Mouse (Mus musculus): ENCODE data around the gene Tial1.

- TF ChIP-seq CTCF (IDR thresholded peaks at IDR 0.05; ENCODE audit: borderline replicate concordance, insufficient read depth, low read length): peak; percentile 16; the same call in 1 of the 2 replicates
- no peak for TF ChIP-seq POLR2A (IDR thresholded peaks at IDR 0.05; ENCODE audit: low read depth, low read length)
Measured at GRCm38 (mm10) chr7:128408265-128408664, 53.3 kb downstream of the Tial1 start.
